Mouse (Mus musculus): ENCODE data around the gene Arhgef12. TPM values are rescaled to one million over a fixed set of nuclear protein-coding genes. Genes with fewer than 3 reads are reported as not detected.
A peak's percentile ranks its signal among the peaks of the same experiment; 100 is the strongest.

Arhgef12 gene
- total and polyA plus RNA-seq, 3 experiments: 11.8 to 33.5 (median 14.7) TPM

DNA sequence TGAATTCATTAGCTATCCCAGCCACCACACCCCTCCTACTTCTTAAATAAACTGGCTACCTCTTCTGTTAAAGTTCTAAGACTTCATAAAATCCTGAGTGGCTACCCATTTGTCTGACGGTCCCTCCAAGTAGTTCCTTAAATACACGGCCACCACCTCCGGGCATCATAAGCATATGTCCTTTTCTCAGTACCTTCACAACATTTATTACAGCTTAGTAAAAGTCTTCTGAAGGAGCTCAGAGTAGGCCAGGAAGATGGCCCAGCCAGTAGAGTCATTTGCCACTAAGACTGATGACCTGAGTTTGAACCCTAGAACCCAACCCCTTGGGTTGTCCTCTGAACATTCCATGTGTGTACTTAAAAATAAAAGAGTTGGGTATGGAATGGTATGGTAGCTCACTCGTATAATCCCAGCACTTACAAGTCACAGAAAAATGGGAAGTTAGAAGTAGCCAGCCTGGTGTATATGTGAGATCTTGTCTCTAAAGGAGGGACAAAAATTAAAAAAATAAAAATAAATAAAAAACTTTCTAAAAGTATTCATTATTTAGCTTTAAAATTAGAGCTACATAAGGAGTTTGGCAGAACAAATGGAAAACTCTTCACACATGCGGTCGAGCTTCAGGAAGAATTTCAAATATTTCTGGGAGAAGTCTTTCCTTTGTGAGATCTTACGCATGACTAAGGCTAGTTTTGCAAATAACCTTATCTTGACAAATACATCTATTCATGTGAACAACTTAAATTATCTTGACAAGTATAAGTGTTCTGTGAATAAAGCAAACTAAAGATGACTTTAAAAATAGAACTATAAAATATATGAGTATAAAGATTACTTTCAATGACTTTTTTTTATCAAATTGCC lies 22.3 kb downstream of the Arhgef12 start:
- peaks cover 0 to 10% of the 10 kb centered on the region in 2 experiments; a peak in 3 of 4 replicates for H3K36me3 ChIP-seq (ENCODE audit: control insufficient read depth in 1 of 2, insufficient read depth in 2 of 2, low read length in 2 of 2)
- no peak overlapping the region for H3K27ac ChIP-seq (ENCODE audit: control insufficient read depth, low read depth, low read length)

DNA sequence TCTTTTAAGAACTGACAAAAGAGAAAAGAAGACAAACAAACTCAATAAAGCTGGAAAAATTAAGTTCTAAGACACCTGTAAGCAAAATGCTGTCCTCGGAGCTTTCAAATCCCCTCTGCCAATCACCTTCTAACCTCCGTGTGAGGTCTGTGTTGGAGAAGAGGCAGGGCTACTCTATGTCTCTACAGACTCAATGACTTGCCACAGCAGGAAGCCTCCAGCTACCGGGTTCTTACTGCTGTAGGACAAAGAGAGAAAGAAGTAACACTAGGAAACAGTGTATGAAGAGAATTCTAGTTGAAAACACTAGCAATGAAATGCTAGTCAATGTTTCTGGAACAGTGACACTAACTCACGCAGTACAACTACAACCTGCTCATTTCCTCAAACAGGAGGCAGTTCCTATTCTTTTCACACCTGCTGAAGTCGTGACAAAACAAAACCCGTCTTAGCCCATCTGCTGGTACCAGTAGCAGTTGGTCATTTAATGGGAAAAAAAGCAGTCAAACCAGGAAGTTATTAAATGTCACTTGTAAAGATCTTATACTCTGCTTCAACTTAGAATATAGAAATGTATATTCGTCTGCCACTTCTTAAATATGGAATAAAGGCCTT lies 23.5 kb downstream of the Arhgef12 start:
- Histone ChIP-seq H3K79me2 (ENCODE audit: control insufficient read depth, insufficient read depth, low read length, poor library complexity) (peaks cover 19% of the 10 kb centered on the region), H3K27ac (ENCODE audit: control insufficient read depth, low read depth, low read length) (no peak overlapping the region), H3K4me1 (ENCODE audit: control insufficient read depth in 1 of 2, insufficient read depth in 2 of 2, low read length in 2 of 2) (peaks cover 5 to 13% of the 10 kb centered on the region in 2 experiments), H3K9me3 (replicated peaks; ENCODE audit: insufficient read depth, low read length) (no peaks in the 10 kb centered on the region), H3K27me3 (ENCODE audit: control insufficient read depth in 1 of 2, insufficient read depth in 2 of 2, low read length in 2 of 2) (no peaks in the 10 kb centered on the region), H3K9ac (ENCODE audit: control insufficient read depth, low read depth, low read length, poor library complexity, severe bottlenecking) (no peak overlapping the region), H3K36me3 (ENCODE audit: control insufficient read depth in 1 of 2, insufficient read depth in 2 of 2, low read length in 2 of 2) (peaks cover 2 to 10% of the 10 kb centered on the region in 2 experiments), H3K4me3 (ENCODE audit: control insufficient read depth in 1 of 2, insufficient read depth in 1 of 2, low read depth in 2 of 2, low read length in 2 of 2) (no peak overlapping the region)
- DNase-seq (ENCODE audit: low read depth, low spot score): no peak
- TF ChIP-seq SIN3A (IDR thresholded peaks at IDR 0.05; ENCODE audit: low read length) (no peak), ELF1 (IDR thresholded peaks at IDR 0.05; ENCODE audit: low read depth, low read length) (no peak), USF2 (IDR thresholded peaks at IDR 0.05; ENCODE audit: borderline replicate concordance in 1 of 2, insufficient read depth in 1 of 2, low read depth in 1 of 2, low read length in 2 of 2) (no peak), RAD21 (IDR thresholded peaks at IDR 0.05; ENCODE audit: low read depth, low read length) (no peak), BHLHE40 (IDR thresholded peaks at IDR 0.05; ENCODE audit: borderline replicate concordance, low read depth, low read length) (no peak), HCFC1 (IDR thresholded peaks at IDR 0.05; ENCODE audit: low read depth, low read length) (no peak), EP300 (IDR thresholded peaks at IDR 0.05; ENCODE audit: low read depth in 1 of 2, low read length in 2 of 2) (no peak), CHD2 (IDR thresholded peaks at IDR 0.05; ENCODE audit: low read length) (no peak), MEF2A (IDR thresholded peaks at IDR 0.05; ENCODE audit: extremely low read depth, insufficient replicate concordance, low read depth, low read length, poor library complexity, severe bottlenecking) (no peak), MYC (IDR thresholded peaks at IDR 0.05; ENCODE audit: low read depth, low read length) (no peak), MAFK (IDR thresholded peaks at IDR 0.05; ENCODE audit: borderline replicate concordance, low read depth, low read length) (no peak), CHD1 (IDR thresholded peaks at IDR 0.05; ENCODE audit: low read depth, low read length) (no peak), MXI1 (IDR thresholded peaks at IDR 0.05; ENCODE audit: low read depth, low read length) (no peak), ETS1 (IDR thresholded peaks at IDR 0.05; ENCODE audit: low read depth, low read length) (no peak), ZNF384 (IDR thresholded peaks at IDR 0.05; ENCODE audit: low read depth, low read length) (no peak), GABPA (IDR thresholded peaks at IDR 0.05; ENCODE audit: low read depth, low read length) (no peak), NRF1 (IDR thresholded peaks at IDR 0.05; ENCODE audit: insufficient read depth, low read depth, low read length, poor library complexity, severe bottlenecking) (no peak), GATA1 (IDR thresholded peaks at IDR 0.05; ENCODE audit: low read depth, low read length) (no peak), JUND (IDR thresholded peaks at IDR 0.05; ENCODE audit: low read depth, low read length) (no peak)

More for the DNA sequence above, 22.3 kb downstream of the Arhgef12 start:
- H3K9ac ChIP-seq (ENCODE audit: control insufficient read depth, low read depth, low read length, poor library complexity, severe bottlenecking): no peak overlapping the region
- no peak overlapping the region for H3K4me3 ChIP-seq (ENCODE audit: control insufficient read depth in 1 of 2, insufficient read depth in 1 of 2, low read depth in 2 of 2, low read length in 2 of 2)
- H3K27me3 ChIP-seq (ENCODE audit: control insufficient read depth in 1 of 2, insufficient read depth in 2 of 2, low read length in 2 of 2): no peaks in the 10 kb centered on the region
- H3K9me3 ChIP-seq (replicated peaks; ENCODE audit: insufficient read depth, low read length): no peaks in the 10 kb centered on the region
- TF ChIP-seq CHD2 (IDR thresholded peaks at IDR 0.05; ENCODE audit: low read length) (no peak), ETS1 (IDR thresholded peaks at IDR 0.05; ENCODE audit: low read depth, low read length) (no peak), ZC3H11A (IDR thresholded peaks at IDR 0.05; ENCODE audit: low read depth, low read length) (no peak), TCF12 (IDR thresholded peaks at IDR 0.05; ENCODE audit: low read depth, low read length) (no peak), E2F4 (IDR thresholded peaks at IDR 0.05; ENCODE audit: borderline replicate concordance, low read depth, low read length) (no peak), TBP (IDR thresholded peaks at IDR 0.05; ENCODE audit: low read depth, low read length) (no peak), POLR2AphosphoS5 (IDR thresholded peaks at IDR 0.05; ENCODE audit: borderline replicate concordance, low read depth, low read length) (no peak), GABPA (IDR thresholded peaks at IDR 0.05; ENCODE audit: low read depth, low read length) (no peak), USF2 (IDR thresholded peaks at IDR 0.05; ENCODE audit: borderline replicate concordance in 1 of 2, insufficient read depth in 1 of 2, low read depth in 1 of 2, low read length in 2 of 2) (no peak), USF1 (IDR thresholded peaks at IDR 0.05; ENCODE audit: low read depth, low read length) (no peak), CTCF (IDR thresholded peaks at IDR 0.05 in 2 of 3, conservative IDR thresholded peaks at IDR 0.05 in 1 of 3; ENCODE audit: control insufficient read depth in 1 of 3, insufficient read depth in 1 of 3, low read depth in 2 of 3, low read length in 3 of 3, poor library complexity in 1 of 3, severe bottlenecking in 1 of 3) (no peak), MYC (IDR thresholded peaks at IDR 0.05; ENCODE audit: low read depth, low read length) (no peak), EP300 (IDR thresholded peaks at IDR 0.05; ENCODE audit: low read depth in 1 of 2, low read length in 2 of 2) (no peak), ZNF384 (IDR thresholded peaks at IDR 0.05; ENCODE audit: low read depth, low read length) (no peak), CHD1 (IDR thresholded peaks at IDR 0.05; ENCODE audit: low read depth, low read length) (no peak), ZKSCAN1 (IDR thresholded peaks at IDR 0.05; ENCODE audit: low read depth, low read length) (no peak), MAX (IDR thresholded peaks at IDR 0.05; ENCODE audit: low read length) (no peak), ELF1 (IDR thresholded peaks at IDR 0.05; ENCODE audit: low read depth, low read length) (no peak)
- peaks cover 15% of the 10 kb centered on the region for H3K79me2 ChIP-seq (ENCODE audit: control insufficient read depth, insufficient read depth, low read length, poor library complexity)
- peak; percentile 20 for DNase-seq (ENCODE audit: low read depth, low spot score)
- H3K4me1 ChIP-seq (ENCODE audit: control insufficient read depth in 1 of 2, insufficient read depth in 2 of 2, low read length in 2 of 2): peaks cover 5 to 13% of the 10 kb centered on the region in 2 experiments

All from MEL (cell line).